18 mouse cellular contexts compared by ENCODE assay signal in the genomic region with DNA sequence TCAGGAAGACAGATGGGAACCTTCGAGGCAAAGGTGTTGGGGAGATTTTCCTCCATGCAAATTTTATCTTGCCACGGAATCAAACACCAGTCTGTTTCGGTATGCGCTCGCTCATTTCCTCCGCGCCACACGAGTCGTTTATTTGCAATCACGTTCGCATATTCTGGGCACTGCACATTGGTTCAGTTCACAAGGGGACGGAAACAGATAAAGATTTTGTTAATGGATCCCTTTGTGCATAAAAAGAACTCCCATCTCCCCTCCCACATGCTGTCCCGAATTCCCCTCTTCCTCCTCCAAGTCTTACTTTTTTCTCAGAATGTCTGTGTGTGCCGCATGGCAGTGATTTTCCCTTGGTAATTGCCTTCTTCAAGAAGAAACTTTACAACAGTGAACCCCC. TPM values are rescaled to one million over a fixed set of nuclear protein-coding genes. Genes with fewer than 3 reads are reported as not detected.
DNase-seq lines count a peak whose midpoint lies in the region; ATAC-seq lines count a peak whose summit lies in the region.
"Had no signal": no experiment of that assay in that cellular context is flagged by ENCODE, and none has a peak within 500 bp of the region (broad histone marks: within the 10 kb centered on the region; RNA-seq: fewer than 3 reads in every experiment).

No protein-coding gene starts in this region.

- no peak overlapping the region for H3K27ac ChIP-seq in kidney, embryonic 15.5 days
- H3K27ac ChIP-seq: embryonic facial prominence, embryonic 13.5 days; hindbrain, embryonic 14.5 days; neural tube, embryonic 13.5 days had no signal

- peak; percentile 60 for ATAC-seq in frontal cortex, adult (ENCODE audit: low TSS enrichment)
- no peak for ATAC-seq in kidney, embryonic 15.5 days (replicated peaks; ENCODE audit: low FRiP score)

- DNase-seq in frontal cortex, postnatal 10 days (ENCODE audit: low spot score in 2 of 2), result no peak
- DNase-seq in spleen, postnatal 36 days (ENCODE audit: low spot score in 2 of 2), result peak; percentile 43 to 52
- no peak for DNase-seq in spleen, adult 12 weeks (ENCODE audit: low spot score)
- DNase-seq in brain, adult 2 months (ENCODE audit: low read depth, low spot score), result peak; percentile 76
- peak; percentile 74 for DNase-seq in splenic B cell, adult 2 months (ENCODE audit: low read depth, low spot score)
- DNase-seq in urinary bladder, postnatal 36 days (ENCODE audit: low spot score in 2 of 2), result no peak
- DNase-seq: cerebellum, adult 18-20 months; gastrocnemius, postnatal 36 days; heart, postnatal 10 days; kidney, adult 18-20 months; kidney, postnatal 25 days; lung, postnatal 14 days; retina, postnatal 1 day had no signal

- no peaks in the 10 kb centered on the region for H3K9me3 ChIP-seq in kidney, embryonic 15.5 days (replicated peaks)
- H3K9me3 ChIP-seq: embryonic facial prominence, embryonic 13.5 days; neural tube, embryonic 13.5 days had no signal

- H3K36me3 ChIP-seq in splenic B cell, adult 2 months (ENCODE audit: control insufficient read depth, insufficient read depth, low read length, poor library complexity, severe bottlenecking), result no peaks in the 10 kb centered on the region
- H3K36me3 ChIP-seq in kidney, embryonic 15.5 days, result no peaks in the 10 kb centered on the region
- H3K36me3 ChIP-seq: embryonic facial prominence, embryonic 13.5 days; neural tube, embryonic 13.5 days had no signal

- no peak overlapping the region for H3K4me3 ChIP-seq in kidney, embryonic 15.5 days (replicated peaks)
- H3K4me3 ChIP-seq: embryonic facial prominence, embryonic 13.5 days; neural tube, embryonic 13.5 days had no signal

- H3K4me1 ChIP-seq in kidney, embryonic 15.5 days, result no peaks in the 10 kb centered on the region
- H3K4me1 ChIP-seq: embryonic facial prominence, embryonic 13.5 days had no signal

- 68% methylated on average over 14 of the region's 14 CpGs for WGBS in kidney, embryonic 15.5 days

- H3K27me3 ChIP-seq in splenic B cell, adult 2 months (ENCODE audit: control insufficient read depth, insufficient read depth, low read length, poor library complexity, severe bottlenecking), result no peaks in the 10 kb centered on the region
- H3K27me3 ChIP-seq in kidney, embryonic 15.5 days, result no peaks in the 10 kb centered on the region
- H3K27me3 ChIP-seq: embryonic facial prominence, embryonic 13.5 days; neural tube, embryonic 13.5 days had no signal

- no peak overlapping the region for H3K4me2 ChIP-seq in kidney, embryonic 15.5 days
- H3K4me2 ChIP-seq: embryonic facial prominence, embryonic 13.5 days; hindbrain, embryonic 14.5 days; neural tube, embryonic 13.5 days had no signal

- H3K9ac ChIP-seq in kidney, embryonic 15.5 days, result no peak overlapping the region
- H3K9ac ChIP-seq: embryonic facial prominence, embryonic 13.5 days; hindbrain, embryonic 14.5 days; neural tube, embryonic 13.5 days had no signal

RNA-seq across cellular contexts. Expression of gene Zbtb18, which starts 13.8 kb away (rescaled TPM):
- 1.7 and 1.9 TPM in 2 replicates for polyA plus RNA-seq in kidney, embryonic 15.5 days (2015; fragmentation: Nextera tagmentation; extraction: Ambion mirVana)

Comparison
In these comparisons a context has a peak if more than half of its experiments do, and no peak if none do; other contexts are left out.
1. DNase-seq: peak in spleen, postnatal 36 days (2 of 2), brain, adult 2 months (single experiment) and splenic B cell, adult 2 months (single experiment); none in frontal cortex, postnatal 10 days (0 of 2), spleen, adult 12 weeks (single experiment) and urinary bladder, postnatal 36 days (0 of 2).